Mouse (Mus musculus): ENCODE measurements around the gene Nxph1. TPM values are rescaled to one million over a fixed set of nuclear protein-coding genes. Genes with fewer than 3 reads are reported as not detected.

Gene Nxph1
- total RNA-seq, 2 experiments from 2014 or later: not detected

- ATAC-seq (replicated peaks; ENCODE audit: low FRiP score, low TSS enrichment, poor library complexity, severe bottlenecking): no peak
Observed at GRCm38 (mm10) chr6:9083851-9084250, 135.6 kb downstream of the Nxph1 start.

GRCm38 (mm10) chr6:9097345-9097744, 149.1 kb downstream of the Nxph1 start:
- no peak for ATAC-seq (replicated peaks; ENCODE audit: low FRiP score, low TSS enrichment, poor library complexity, severe bottlenecking)

DNA sequence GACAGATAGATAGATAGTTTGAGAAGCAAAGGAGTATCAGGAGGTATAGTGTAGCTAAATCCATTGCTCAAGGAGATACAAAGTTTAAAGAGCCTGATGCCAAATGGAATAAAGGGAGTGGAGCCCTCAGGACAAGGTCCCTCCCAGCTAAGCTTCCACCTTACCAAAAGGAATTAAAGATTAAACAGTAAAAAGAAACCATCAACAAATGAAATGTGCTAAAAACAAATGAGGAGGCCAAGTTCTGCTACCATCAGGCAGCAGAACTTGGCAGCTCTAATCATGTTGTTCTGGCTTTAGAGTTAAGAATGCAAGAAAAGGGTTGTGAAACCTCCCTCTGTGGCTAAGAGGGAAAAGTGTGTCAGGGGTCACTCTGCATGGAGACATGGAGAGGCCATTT, 159.1 kb downstream of the Nxph1 start:
- no peak for ATAC-seq (replicated peaks; ENCODE audit: low FRiP score, low TSS enrichment, poor library complexity, severe bottlenecking)

DNA sequence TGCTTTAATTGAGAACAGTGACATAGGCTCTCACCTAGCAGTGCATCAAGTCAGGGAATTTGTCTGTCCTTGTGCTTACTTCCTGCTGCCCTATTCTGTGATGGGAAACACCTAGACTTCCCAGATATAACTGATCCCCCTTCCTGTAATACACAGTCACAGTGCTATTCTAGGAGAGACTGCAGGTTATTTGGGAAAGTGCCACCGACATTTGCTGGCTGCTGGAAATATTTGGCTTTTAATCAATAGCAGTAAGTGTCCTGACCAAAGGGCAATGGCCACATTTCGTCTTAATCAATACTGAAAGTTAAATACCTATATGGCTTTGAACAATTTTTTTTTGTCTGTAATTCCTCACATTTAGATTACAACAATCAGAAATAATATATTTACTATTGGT, 170.9 kb downstream of the Nxph1 start:
- no peak for ATAC-seq (replicated peaks; ENCODE audit: low FRiP score, low TSS enrichment, poor library complexity, severe bottlenecking)

DNA sequence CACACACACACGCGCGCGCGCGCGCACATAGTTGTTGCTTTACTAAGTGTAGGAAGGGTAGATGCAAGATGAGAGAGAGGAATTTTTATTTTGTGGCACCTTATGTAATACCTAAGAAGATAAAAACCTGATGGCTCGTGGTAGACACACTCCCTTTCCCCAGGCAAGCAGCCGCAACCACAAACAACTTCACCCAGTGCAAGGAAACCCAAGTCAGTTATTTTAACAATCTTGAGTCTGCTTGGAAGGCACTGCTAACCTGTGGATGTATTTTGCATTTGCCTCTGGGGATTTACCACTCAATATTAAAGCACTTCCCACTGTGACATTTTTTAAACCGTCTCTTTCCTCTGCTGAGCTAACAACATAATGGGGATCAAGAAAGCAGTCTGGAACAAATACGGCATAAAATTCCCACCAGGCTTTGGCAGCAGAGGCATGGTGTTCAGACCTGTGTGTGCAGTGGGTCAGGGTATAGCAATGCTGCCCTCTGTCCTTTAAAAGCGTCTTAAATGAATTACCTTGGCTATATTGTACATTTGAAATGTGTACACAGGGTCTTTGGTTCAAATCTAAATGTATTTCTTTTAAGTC, 176.2 kb downstream of the Nxph1 start:
- ATAC-seq (replicated peaks; ENCODE audit: low FRiP score, low TSS enrichment, poor library complexity, severe bottlenecking): no peak

- no peak for ATAC-seq (replicated peaks; ENCODE audit: low FRiP score, low TSS enrichment, poor library complexity, severe bottlenecking)
Observed at GRCm38 (mm10) chr6:9133589-9134279, 185.5 kb downstream of the Nxph1 start.

DNA sequence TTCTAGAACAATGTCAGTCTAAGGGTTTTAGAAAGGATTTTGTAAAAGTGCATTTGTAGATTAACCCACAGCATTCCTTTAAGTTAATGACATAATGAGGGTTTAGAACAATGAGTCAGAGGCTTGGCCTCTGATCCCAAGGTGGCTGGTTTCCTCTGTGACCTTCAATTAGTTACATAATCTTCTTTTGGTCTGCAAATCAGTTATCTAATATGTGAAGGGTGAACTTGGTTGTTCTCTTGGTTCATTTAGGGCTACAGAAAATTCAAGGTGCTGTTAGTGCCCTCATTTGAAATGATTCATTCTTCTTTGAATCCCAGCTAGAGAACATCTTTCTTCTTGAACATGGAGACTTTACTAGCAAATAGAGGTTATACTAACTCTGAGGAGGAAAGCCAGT, 199.7 kb downstream of the Nxph1 start:
- ATAC-seq (replicated peaks; ENCODE audit: low FRiP score, low TSS enrichment, poor library complexity, severe bottlenecking): no peak

DNA sequence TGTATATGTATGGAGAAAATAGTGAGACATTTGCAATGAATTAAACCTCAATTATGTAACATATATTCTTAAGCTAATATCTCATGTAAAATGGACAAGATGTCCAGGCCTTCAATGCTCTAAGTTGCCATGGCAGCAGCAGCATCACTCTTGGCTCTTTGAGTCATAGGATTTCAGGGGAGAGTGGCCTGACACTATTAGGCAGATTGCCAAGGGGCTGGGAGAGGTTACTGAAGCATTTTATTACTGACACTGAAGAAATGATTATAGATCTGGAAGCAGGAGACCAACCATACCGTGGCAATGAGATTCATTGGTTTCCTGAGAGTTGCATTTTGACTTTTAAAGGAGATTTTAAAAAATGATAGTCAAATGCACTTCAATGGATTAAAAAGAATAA, 201.6 kb downstream of the Nxph1 start:
- ATAC-seq (replicated peaks; ENCODE audit: low FRiP score, low TSS enrichment, poor library complexity, severe bottlenecking): no peak

DNA sequence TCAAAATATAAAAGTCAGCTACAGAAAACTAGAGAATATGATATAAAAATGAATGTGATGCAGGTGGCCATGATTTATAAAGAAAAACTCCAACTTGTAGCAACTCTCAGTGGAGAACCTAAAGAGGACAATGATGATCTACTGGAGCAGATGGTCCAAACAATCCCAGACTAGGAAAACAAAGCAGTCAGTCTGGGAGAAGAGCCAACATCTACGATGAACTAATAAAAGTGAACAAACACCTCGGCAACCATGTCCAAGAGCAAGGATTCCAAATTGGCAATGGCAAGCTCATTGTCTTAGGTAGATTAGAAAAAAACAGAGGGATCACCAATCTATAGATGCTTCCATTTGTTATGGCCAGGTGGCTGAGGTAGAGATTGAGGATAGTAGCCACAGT, 211.0 kb downstream of the Nxph1 start:
- no peak for ATAC-seq (replicated peaks; ENCODE audit: low FRiP score, low TSS enrichment, poor library complexity, severe bottlenecking)

GRCm38 (mm10) chr6:9182477-9182876, 234.2 kb downstream of the Nxph1 start:
- no peak for ATAC-seq (replicated peaks; ENCODE audit: low FRiP score, low TSS enrichment, poor library complexity, severe bottlenecking)

GRCm38 (mm10) chr6:9210730-9211129, 262.5 kb downstream of the Nxph1 start:
- ATAC-seq (replicated peaks; ENCODE audit: low FRiP score, low TSS enrichment, poor library complexity, severe bottlenecking): no peak

DNA sequence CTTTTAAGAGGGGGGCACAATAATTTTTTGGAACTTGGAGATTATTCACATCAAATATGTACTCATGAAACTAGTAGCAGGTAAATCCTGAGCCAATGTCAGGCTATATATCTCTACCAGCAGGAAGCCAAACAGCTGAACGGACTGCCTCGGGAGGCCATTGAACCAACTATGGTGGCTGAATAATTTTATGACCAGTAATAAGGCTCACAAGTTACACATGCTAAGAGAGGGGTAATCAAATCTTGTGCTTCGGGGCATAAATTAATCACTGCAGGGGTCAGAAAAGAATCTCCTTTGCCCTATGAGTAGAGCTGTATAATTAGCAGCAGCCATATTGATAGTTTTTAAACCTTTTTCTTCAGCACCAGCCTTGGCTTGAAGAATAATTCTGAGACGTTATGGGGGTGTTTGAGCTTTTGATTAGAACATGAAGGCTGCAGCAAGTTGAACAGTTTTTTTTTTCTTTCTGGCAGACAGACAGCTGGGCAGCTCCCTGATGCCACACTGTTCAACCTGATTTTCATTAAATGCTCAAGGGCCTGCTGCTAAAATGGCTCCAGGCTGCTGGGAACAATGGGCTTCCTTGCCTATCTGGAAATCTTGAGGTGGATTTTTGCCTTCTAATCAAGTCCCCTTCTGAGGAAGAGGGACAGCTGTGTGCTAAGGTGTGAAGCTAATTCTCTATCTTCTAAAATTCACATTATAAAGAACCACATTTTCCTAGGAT, 272.7 kb downstream of the Nxph1 start:
- no peak for ATAC-seq (replicated peaks; ENCODE audit: low FRiP score, low TSS enrichment, poor library complexity, severe bottlenecking)

- no peak for ATAC-seq (replicated peaks; ENCODE audit: low FRiP score, low TSS enrichment, poor library complexity, severe bottlenecking)
Observed at GRCm38 (mm10) chr6:9234802-9235201, 286.6 kb downstream of the Nxph1 start.

GRCm38 (mm10) chr6:9267998-9268397, 319.8 kb downstream of the Nxph1 start:
- no peak for ATAC-seq (replicated peaks; ENCODE audit: low FRiP score, low TSS enrichment, poor library complexity, severe bottlenecking)

Other genes starting within 250 kb of the Nxph1 start
- gene Ica1, start 169.9 kb upstream of the Nxph1 start, total RNA-seq (2014; fragmentation: Nextera tagmentation): 1.0 and 4.6 TPM in 2 replicates
- gene Ica1, start 169.9 kb upstream of the Nxph1 start, total RNA-seq (2017): 6.0 and 8.3 TPM in 2 replicates

Data from megakaryocyte-erythroid progenitor cell, adult 5-6 weeks (primary cell).